Mouse (Mus musculus) bone marrow macrophage, adult 2 months (primary cell): ENCODE data around the gene Gbp8.

Source experiments
- CTCF ChIP-seq: IDR thresholded peaks from 2 replicates; pipeline ENCODE4 v1.5.1; 2012; ENCODE audit warnings: low read depth, mild to moderate bottlenecking, low read length, moderate library complexity
- POLR2A ChIP-seq: IDR thresholded peaks from 2 replicates; pipeline ENCODE4 v1.6.1; 2012; ENCODE audit warnings: mild to moderate bottlenecking, low read depth, low read length, borderline replicate concordance

DNA sequence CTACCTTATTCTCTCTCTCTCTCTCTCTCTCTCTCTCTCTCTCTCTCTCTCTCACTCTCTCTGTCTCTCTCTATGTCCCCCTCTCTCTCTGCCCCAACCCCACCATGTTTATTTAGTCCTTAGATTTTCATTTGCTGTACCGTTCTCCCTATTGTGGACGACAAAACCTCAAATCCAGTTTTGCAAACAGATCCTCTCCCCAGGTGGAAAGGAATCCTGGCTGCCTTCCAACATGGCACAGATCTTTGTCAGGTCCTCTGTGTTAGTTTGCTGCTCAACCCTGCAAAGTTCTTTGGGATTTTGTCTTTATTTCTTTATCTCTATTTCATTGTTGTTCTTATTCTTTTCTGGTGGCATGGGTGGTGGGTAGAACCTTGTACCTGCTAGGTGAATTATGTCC lies 149.9 kb downstream of the Gbp8 start:
- TF ChIP-seq POLR2A (no peak), CTCF (no peak)
